Mouse (Mus musculus): ENCODE results near the gene Hoxc10. TPM values are rescaled to one million over a fixed set of nuclear protein-coding genes. Genes with fewer than 3 reads are reported as not detected.

The Hoxc10 gene
- polyA plus RNA-seq, 1 experiment, result 0.08 TPM

DNA sequence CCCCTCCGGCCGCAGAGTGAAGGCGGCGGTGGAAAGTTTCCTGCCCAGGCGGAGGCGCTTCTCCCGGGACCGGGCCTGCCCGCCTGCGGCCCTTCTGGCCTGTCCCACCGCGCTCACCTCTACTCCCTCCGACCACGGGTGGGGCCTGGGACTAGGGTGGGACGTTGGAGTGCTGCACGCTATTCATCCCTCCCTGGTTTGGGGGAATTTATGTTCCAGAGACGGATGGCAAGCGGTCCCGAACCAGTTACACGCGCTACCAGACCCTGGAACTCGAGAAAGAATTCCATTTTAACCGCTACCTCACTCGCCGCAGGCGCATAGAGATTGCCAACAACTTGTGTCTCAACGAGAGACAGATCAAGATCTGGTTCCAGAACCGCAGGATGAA is 48.4 kb downstream of the Hoxc10 start:
- no peak for TF ChIP-seq GATA1 (IDR thresholded peaks at IDR 0.05; ENCODE audit: borderline replicate concordance, low read length)
- TF ChIP-seq FLI1 (IDR thresholded peaks at IDR 0.05; ENCODE audit: low read length), result no peak
- no peak overlapping the region for H3K4me3 ChIP-seq (replicated peaks)
- no peaks in the 10 kb centered on the region for H3K36me3 ChIP-seq (replicated peaks; ENCODE audit: low read length)
- H3K9me3 ChIP-seq, result no peaks in the 10 kb centered on the region
- peaks cover 33% of the 10 kb centered on the region for H3K4me1 ChIP-seq
- peaks cover 99% of the 10 kb centered on the region for H3K27me3 ChIP-seq (replicated peaks)

DNA sequence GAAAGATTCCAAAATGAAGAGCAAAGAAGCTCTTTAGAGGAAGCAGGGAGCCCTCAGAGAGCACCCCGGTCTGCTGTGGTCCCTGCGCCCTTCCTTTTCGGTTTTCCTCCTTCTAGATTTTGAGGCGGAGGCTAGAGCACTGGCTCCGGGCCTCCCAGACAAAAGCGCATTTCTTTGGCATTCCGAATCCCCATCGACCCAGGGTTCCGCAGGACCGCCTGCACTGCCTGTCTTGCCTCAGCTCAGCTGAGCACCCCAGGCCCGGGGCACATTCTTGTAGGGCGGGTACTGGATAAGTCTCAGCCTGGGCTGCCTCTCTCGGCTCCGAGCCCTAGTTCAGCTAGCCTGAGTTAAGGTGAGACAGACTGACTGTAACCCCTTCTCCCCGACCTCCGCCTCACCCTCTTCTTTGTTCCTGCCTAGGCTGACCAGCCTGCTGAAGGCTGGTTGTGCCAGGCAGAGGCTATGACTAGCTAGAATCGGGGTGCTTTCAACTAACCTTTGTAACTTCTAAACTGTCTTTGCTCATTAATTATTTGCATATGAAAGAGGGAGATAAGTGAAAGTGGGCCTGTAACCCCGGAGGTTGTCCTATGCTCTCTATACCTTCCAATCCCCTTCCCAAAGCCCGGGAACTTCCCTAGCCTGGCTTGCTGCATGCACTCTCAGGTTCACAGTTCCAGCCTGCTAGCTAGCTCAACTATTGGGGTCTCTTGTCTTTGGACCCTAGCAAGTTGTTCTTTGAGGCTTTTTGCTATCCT is 49.0 kb downstream of the Hoxc10 start:
- Histone ChIP-seq H3K9me3 (no peaks in the 10 kb centered on the region), H3K27me3 (replicated peaks) (peaks cover 99% of the 10 kb centered on the region), H3K4me1 (peaks cover 32% of the 10 kb centered on the region), H3K4me3 (replicated peaks) (no peak overlapping the region), H3K36me3 (replicated peaks; ENCODE audit: low read length) (no peaks in the 10 kb centered on the region)
- no peak for TF ChIP-seq GATA1 (IDR thresholded peaks at IDR 0.05; ENCODE audit: borderline replicate concordance, low read length)
- TF ChIP-seq FLI1 (IDR thresholded peaks at IDR 0.05; ENCODE audit: low read length), result no peak

- peaks cover 97% of the 10 kb centered on the region for H3K27me3 ChIP-seq (replicated peaks)
- H3K36me3 ChIP-seq (replicated peaks; ENCODE audit: low read length), result no peaks in the 10 kb centered on the region
- no peak within 1 kb of the TSS for H3K4me3 ChIP-seq (replicated peaks)
- H3K9me3 ChIP-seq, result no peaks in the 10 kb centered on the region
- peaks cover 21% of the 10 kb centered on the region for H3K4me1 ChIP-seq
- TF ChIP-seq FLI1 (IDR thresholded peaks at IDR 0.05; ENCODE audit: low read length) (no peak), GATA1 (IDR thresholded peaks at IDR 0.05; ENCODE audit: borderline replicate concordance, low read length) (no peak)
Measured at GRCm38 (mm10) chr15:103018636-103019035, 52.0 kb downstream of the Hoxc10 start, which contains the start of gene Hoxc4. Gene Hoxc4, plus strand, starts transcription at chr15:103018934.

DNA sequence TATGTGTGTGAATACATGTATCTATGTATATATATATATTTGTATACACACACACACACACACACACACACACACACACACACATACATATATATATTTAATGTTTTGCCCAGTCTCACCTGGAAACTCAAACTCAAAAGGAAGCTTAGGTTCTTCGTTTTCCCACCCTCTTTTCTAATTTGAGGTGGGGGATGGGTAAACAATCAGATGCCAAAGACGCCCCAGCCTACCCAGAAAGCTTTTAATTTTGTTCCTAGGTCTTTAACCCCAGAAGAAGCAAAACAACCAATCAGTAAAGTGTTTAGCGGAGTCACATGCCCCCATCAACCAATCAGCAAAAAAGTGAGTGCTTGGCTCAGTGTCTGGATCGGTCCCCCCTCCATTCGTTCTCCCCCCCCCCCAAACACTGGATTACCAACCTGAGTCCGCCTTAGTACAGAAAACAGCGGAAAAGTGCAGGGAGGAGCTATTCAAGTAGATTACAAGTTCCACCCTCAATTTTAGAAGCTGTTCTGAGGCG is 54.4 kb downstream of the Hoxc10 start:
- H3K4me1 ChIP-seq, result peaks cover 8% of the 10 kb centered on the region
- TF ChIP-seq FLI1 (IDR thresholded peaks at IDR 0.05; ENCODE audit: low read length) (no peak), GATA1 (IDR thresholded peaks at IDR 0.05; ENCODE audit: borderline replicate concordance, low read length) (no peak)
- H3K4me3 ChIP-seq (replicated peaks), result no peak overlapping the region
- H3K36me3 ChIP-seq (replicated peaks; ENCODE audit: low read length), result no peaks in the 10 kb centered on the region
- peaks cover 91% of the 10 kb centered on the region for H3K27me3 ChIP-seq (replicated peaks)
- H3K9me3 ChIP-seq, result no peaks in the 10 kb centered on the region

Other genes starting within 250 kb of the Hoxc10 start
- gene Calcoco1, start 244.6 kb upstream of the Hoxc10 start, polyA plus RNA-seq (2012; ENCODE audit: insufficient read depth, low replicate concordance), result 6.7 and 23.2 TPM in 2 replicates
- gene Hoxc13, start 45.7 kb upstream of the Hoxc10 start, polyA plus RNA-seq (2012; ENCODE audit: insufficient read depth, low replicate concordance), result not detected in 2 replicates
- gene Hoxc12, start 30.0 kb upstream of the Hoxc10 start, polyA plus RNA-seq (2012; ENCODE audit: insufficient read depth, low replicate concordance), result not detected in 2 replicates
- not detected in 2 replicates for gene Hoxc11, start 12.4 kb upstream of the Hoxc10 start, polyA plus RNA-seq (2012; ENCODE audit: insufficient read depth, low replicate concordance)
- not detected in 2 replicates for gene Hoxc5, start 647 bp downstream of the Hoxc10 start, polyA plus RNA-seq (2012; ENCODE audit: insufficient read depth, low replicate concordance)
- not detected in 2 replicates for gene Hoxc9, start 9.6 kb downstream of the Hoxc10 start, polyA plus RNA-seq (2012; ENCODE audit: insufficient read depth, low replicate concordance)
- 0.04 TPM in 1 of 2 replicates, not detected in the other for gene Hoxc8, start 23.8 kb downstream of the Hoxc10 start, polyA plus RNA-seq (2012; ENCODE audit: insufficient read depth, low replicate concordance)
- not detected in 2 replicates for gene Hoxc6, start 31.5 kb downstream of the Hoxc10 start, polyA plus RNA-seq (2012; ENCODE audit: insufficient read depth, low replicate concordance)
- gene Hoxc4, start 52.1 kb downstream of the Hoxc10 start, polyA plus RNA-seq (2012; ENCODE audit: insufficient read depth, low replicate concordance), result not detected in 2 replicates
- gene Smug1, start 200.3 kb downstream of the Hoxc10 start, polyA plus RNA-seq (2012; ENCODE audit: insufficient read depth, low replicate concordance), result 0.73 and 2.1 TPM in 2 replicates